Mouse (Mus musculus) thymus, postnatal 0 days (tissue): ENCODE measurements around the gene Psmd2. TPM values are rescaled to one million over a fixed set of nuclear protein-coding genes. Genes with fewer than 3 reads are reported as not detected.

Experiments
- DNase-seq: peaks from one replicate; pipeline ENCODE4 v3.0.0-alpha.2; 2015; ENCODE audit warnings: low spot score
- microRNA counts: library from miRNA; unstranded; fragments of <30 nt; microRNA quantifications from one replicate; lab custom pipeline; 2015
- microRNA-seq: library from miRNA; unstranded; fragments of <30 nt; microRNA quantifications from one replicate; pipeline ENCODE4, GENCODE M21; 2016; ENCODE audit warnings: borderline number of aligned reads
- polyA plus RNA-seq: library from polyadenylated mRNA; unstranded; fragments of >200 nt; fragmentation: Nextera tagmentation; extraction: Ambion mirVana; gene quantifications from 2 replicates; pipeline ENCODE4 v1.2.1, GENCODE M21; 2015

Gene Psmd2
- polyA plus RNA-seq, 1 experiment from 2014 or later = 264 TPM

- no peak for DNase-seq
These were observed 50.5 kb downstream of the Psmd2 start for GRCm38 (mm10) chr16:20701729-20702521.

- peak; percentile 49 for DNase-seq
These were observed 51.1 kb downstream of the Psmd2 start for GRCm38 (mm10) chr16:20702522-20702893.

GRCm38 (mm10) chr16:20703071-20703470 lies 51.6 kb downstream of the Psmd2 start:
- no peak for DNase-seq

GRCm38 (mm10) chr16:20703699-20704400 lies 52.4 kb downstream of the Psmd2 start:
- DNase-seq = no peak

GRCm38 (mm10) chr16:20705786-20706185 lies 54.3 kb downstream of the Psmd2 start:
- no peak for DNase-seq

- DNase-seq = no peak
These were observed 55.1 kb downstream of the Psmd2 start for GRCm38 (mm10) chr16:20706407-20707055.

- DNase-seq = no peak
These were observed 56.9 kb downstream of the Psmd2 start for GRCm38 (mm10) chr16:20708220-20708938.

- peak; percentile 57 for DNase-seq
These were observed 57.7 kb downstream of the Psmd2 start for GRCm38 (mm10) chr16:20708939-20709734.

GRCm38 (mm10) chr16:20710370-20710769 lies 58.9 kb downstream of the Psmd2 start:
- no peak for DNase-seq

- DNase-seq = no peak
These were observed 59.4 kb downstream of the Psmd2 start for GRCm38 (mm10) chr16:20710810-20711209.

GRCm38 (mm10) chr16:20712190-20712589 lies 60.7 kb downstream of the Psmd2 start:
- no peak for DNase-seq

GRCm38 (mm10) chr16:20712889-20713288 lies 61.4 kb downstream of the Psmd2 start:
- no peak for DNase-seq

MicroRNA genes within 50 kb of the gene (microRNA counts, 519-probe panel; counts per million panel counts)
- 5,202 counts per million, percentile 85 among the panel's probes with 10 or more counts for microRNA mmu-miR-1224 (lab: Ali Mortazavi, UCI)

Small RNA genes lying within 50 kb of the gene (microRNA-seq; reads per million reads assigned to microRNA genes)
- gene Mir1224 = not detected

Other genes with a start within 250 kb of the Psmd2 start
- gene Abcc5, start 225.3 kb upstream of the Psmd2 start, polyA plus RNA-seq = 64.8 and 82.9 TPM in 2 replicates
- 91.5 and 92.0 TPM in 2 replicates for gene Eif2b5, start 152.8 kb upstream of the Psmd2 start, polyA plus RNA-seq
- gene Dvl3, start 134.7 kb upstream of the Psmd2 start, polyA plus RNA-seq = 4.7 and 5.3 TPM in 2 replicates
- 397 and 421 TPM in 2 replicates for gene Ap2m1, start 116.2 kb upstream of the Psmd2 start, polyA plus RNA-seq
- 50.8 and 63.7 TPM in 2 replicates for gene Abcf3, start 103.1 kb upstream of the Psmd2 start, polyA plus RNA-seq
- gene Vwa5b2, start 62.2 kb upstream of the Psmd2 start, polyA plus RNA-seq = not detected in 2 replicates
- 26.4 and 32.3 TPM in 2 replicates for gene Eef1akmt4, start 40.1 kb upstream of the Psmd2 start, polyA plus RNA-seq
- gene Gm49333, start 40.0 kb upstream of the Psmd2 start, polyA plus RNA-seq = not detected in 2 replicates
- gene Alg3, start 39.9 kb upstream of the Psmd2 start, polyA plus RNA-seq = 22.9 and 28.4 TPM in 2 replicates
- gene Camk2n2, start 30.4 kb upstream of the Psmd2 start, polyA plus RNA-seq = 0.48 and 0.52 TPM in 2 replicates
- gene Ece2, start 21.8 kb upstream of the Psmd2 start, polyA plus RNA-seq = 0.08 and 0.23 TPM in 2 replicates
- gene Eif4g1, start 16.7 kb downstream of the Psmd2 start, polyA plus RNA-seq = 105 and 110 TPM in 2 replicates
- 2.1 and 2.3 TPM in 2 replicates for gene Fam131a, start 41.6 kb downstream of the Psmd2 start, polyA plus RNA-seq
- 116 and 117 TPM in 2 replicates for gene Polr2h, start 66.0 kb downstream of the Psmd2 start, polyA plus RNA-seq
- gene Clcn2, start 66.1 kb downstream of the Psmd2 start, polyA plus RNA-seq = 5.3 and 7.1 TPM in 2 replicates
- 0.91 and 1.3 TPM in 2 replicates for gene Chrd, start 81.5 kb downstream of the Psmd2 start, polyA plus RNA-seq
- 0.12 and 0.26 TPM in 2 replicates for gene Thpo, start 82.9 kb downstream of the Psmd2 start, polyA plus RNA-seq